Mouse (Mus musculus) layer of hippocampus, postnatal 10 days (tissue): ENCODE data around the gene BC053393. TPM values are rescaled to one million over a fixed set of nuclear protein-coding genes. Genes with fewer than 3 reads are reported as not detected.

ENCODE experiments used
- total RNA-seq, 2 experiments: library from RNA; stranded (reverse); gene quantifications; 2 replicates each; pipeline ENCODE4 v1.2.3; 2021

BC053393 gene
- total RNA-seq, 2 experiments from 2014 or later: not detected

Other genes starting within 250 kb of the BC053393 start
- gene Itk, start 182.0 kb upstream of the BC053393 start, total RNA-seq: under 1 TPM; 0.31 to 0.48 TPM
- gene Fam71b, start 175.0 kb upstream of the BC053393 start, total RNA-seq: not detected
- 10 to 100 TPM; 38.6 to 40.4 TPM for gene Med7, start 134.6 kb upstream of the BC053393 start, total RNA-seq
- gene Havcr2, start 116.6 kb upstream of the BC053393 start, total RNA-seq: 1 to 10 TPM in 1 of 2 experiments, under 1 TPM in 1; 0.75 to 1.4 TPM
- gene Gm12169, start 47.3 kb upstream of the BC053393 start, total RNA-seq: not detected
- not detected for gene Dppa1, start 57.7 kb downstream of the BC053393 start, total RNA-seq
- gene Timd2, start 135.5 kb downstream of the BC053393 start, total RNA-seq: not detected
- gene Havcr1, start 163.5 kb downstream of the BC053393 start, total RNA-seq: not detected
- not detected for gene Timd4, start 239.3 kb downstream of the BC053393 start, total RNA-seq